Mouse (Mus musculus): ENCODE data around the gene Fam118b. TPM values are rescaled to one million over a fixed set of nuclear protein-coding genes. Genes with fewer than 3 reads are reported as not detected.

The Fam118b gene
- total and polyA plus RNA-seq, 3 experiments, result 12.7 to 27.7 (median 21.3) TPM

DNA sequence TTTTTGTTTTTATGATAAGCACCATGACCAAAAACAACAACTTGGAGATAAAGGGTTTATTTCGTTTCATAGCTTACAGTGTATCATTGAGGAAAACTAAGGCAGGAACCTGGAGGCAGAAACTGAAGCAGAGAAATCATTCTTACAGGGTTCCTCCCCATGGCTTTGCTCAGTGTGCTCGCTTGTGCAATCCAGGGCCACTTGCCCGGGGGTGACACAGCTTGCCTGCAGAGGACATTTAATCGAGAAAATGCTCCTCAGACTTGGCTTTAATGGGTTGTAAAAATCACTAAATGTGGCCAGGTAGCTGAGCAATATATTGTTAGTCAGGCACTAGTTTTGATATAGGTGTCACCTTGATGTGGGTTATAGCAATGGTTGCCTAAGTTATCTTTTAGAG is 10.8 kb upstream of the Fam118b start:
- dilution Hi-C loops (cut with MboI; ENCODE audit: extremely low pct_ligation_motif_present, extremely low pct_unique_long_range_greater_than_20kb, low sequenced_read_pairs), result loop anchor here (25.0 kb wide), 1 partner anchor 259 kb away; no protein-coding TSS in a partner anchor
- no peak for TF ChIP-seq KAT2A (IDR thresholded peaks at IDR 0.05; ENCODE audit: insufficient replicate concordance, low read length)
- no peak for TF ChIP-seq USF1 (IDR thresholded peaks at IDR 0.05; ENCODE audit: low read depth, low read length)
- no peak for TF ChIP-seq MYC (IDR thresholded peaks at IDR 0.05; ENCODE audit: low read depth, low read length)
- TF ChIP-seq E2F4 (IDR thresholded peaks at IDR 0.05; ENCODE audit: insufficient replicate concordance, low read depth, low read length), result no peak
- TF ChIP-seq MEF2A (IDR thresholded peaks at IDR 0.05; ENCODE audit: borderline replicate concordance, low read depth, low read length), result no peak
- TF ChIP-seq POLR2A (IDR thresholded peaks at IDR 0.05; ENCODE audit: low read depth, low read length), result no peak
- no peak for TF ChIP-seq ELF1 (IDR thresholded peaks at IDR 0.05; ENCODE audit: low read depth, low read length)
- TF ChIP-seq ZNF384 (IDR thresholded peaks at IDR 0.05; ENCODE audit: low read depth, low read length), result no peak
- TF ChIP-seq RAD21 (IDR thresholded peaks at IDR 0.05; ENCODE audit: low read depth, low read length), result no peak
- no peak for TF ChIP-seq ZMIZ1 (IDR thresholded peaks at IDR 0.05; ENCODE audit: low read depth, low read length)
- TF ChIP-seq ZC3H11A (IDR thresholded peaks at IDR 0.05; ENCODE audit: low read depth, low read length), result no peak
- no peak for TF ChIP-seq MAX (IDR thresholded peaks at IDR 0.05; ENCODE audit: low read length)
- TF ChIP-seq JUN (IDR thresholded peaks at IDR 0.05; ENCODE audit: insufficient read depth, low read depth, low read length), result no peak
- in situ Hi-C loops (cut with MboI; ENCODE audit: low pct_ligation_motif_present, low pct_unique_long_range_greater_than_20kb, low sequenced_read_pairs), result no loop called here
- Histone ChIP-seq H3K27me3 (replicated peaks) (no peaks in the 10 kb centered on the region), H3K27ac (ENCODE audit: insufficient read depth, low read depth) (no peak overlapping the region), H3K4me3 (replicated peaks in 1 of 3; ENCODE audit: low read depth in 2 of 3, low read length in 2 of 3, poor library complexity in 1 of 3) (no peak overlapping the region), H3K79me2 (replicated peaks; ENCODE audit: control insufficient read depth, extremely low read depth, insufficient read depth, poor library complexity, severe bottlenecking) (no peaks in the 10 kb centered on the region), H3K9ac (ENCODE audit: insufficient read depth, low read depth) (no peak overlapping the region), H3K4me2 (ENCODE audit: insufficient read depth, low read depth, poor library complexity, severe bottlenecking) (no peak overlapping the region), H3K9me3 (replicated peaks; ENCODE audit: low read length) (peaks cover 2% of the 10 kb centered on the region), H3K4me1 (ENCODE audit: control insufficient read depth in 1 of 2, insufficient read depth in 2 of 2) (no peaks in the 10 kb centered on the region), H3K36me3 (replicated peaks in 1 of 2; ENCODE audit: control insufficient read depth in 1 of 2, insufficient read depth in 1 of 2, low read length in 1 of 2) (peaks cover 36 to 75% of the 10 kb centered on the region in 2 experiments)
- no peak for DNase-seq (ENCODE audit: extremely low read depth)

- Histone ChIP-seq H3K4me3 (replicated peaks in 1 of 3; ENCODE audit: low read depth in 2 of 3, low read length in 2 of 3, poor library complexity in 1 of 3) (no peak overlapping the region), H3K9ac (ENCODE audit: insufficient read depth, low read depth) (no peak overlapping the region), H3K27me3 (replicated peaks) (no peaks in the 10 kb centered on the region), H3K79me2 (replicated peaks; ENCODE audit: control insufficient read depth, extremely low read depth, insufficient read depth, poor library complexity, severe bottlenecking) (no peaks in the 10 kb centered on the region), H3K4me1 (ENCODE audit: control insufficient read depth in 1 of 2, insufficient read depth in 2 of 2) (no peaks in the 10 kb centered on the region), H3K4me2 (ENCODE audit: insufficient read depth, low read depth, poor library complexity, severe bottlenecking) (no peak overlapping the region), H3K27ac (ENCODE audit: insufficient read depth, low read depth) (no peak overlapping the region), H3K9me3 (replicated peaks; ENCODE audit: low read length) (peaks cover 2% of the 10 kb centered on the region), H3K36me3 (replicated peaks in 1 of 2; ENCODE audit: control insufficient read depth in 1 of 2, insufficient read depth in 1 of 2, low read length in 1 of 2) (peaks cover 41 to 76% of the 10 kb centered on the region in 2 experiments)
- DNase-seq (ENCODE audit: extremely low read depth), result no peak
- TF ChIP-seq MYC (IDR thresholded peaks at IDR 0.05; ENCODE audit: low read depth, low read length), result no peak
- no peak for TF ChIP-seq NRF1 (IDR thresholded peaks at IDR 0.05; ENCODE audit: low read depth, low read length)
- no peak for TF ChIP-seq BHLHE40 (IDR thresholded peaks at IDR 0.05; ENCODE audit: low read depth, low read length)
- no peak for TF ChIP-seq USF1 (IDR thresholded peaks at IDR 0.05; ENCODE audit: low read depth, low read length)
- TF ChIP-seq USF2 (conservative IDR thresholded peaks at IDR 0.05; ENCODE audit: low read depth, low read length), result no peak
- TF ChIP-seq CHD1 (IDR thresholded peaks at IDR 0.05; ENCODE audit: low read depth, low read length), result no peak
- no peak for TF ChIP-seq MXI1 (IDR thresholded peaks at IDR 0.05; ENCODE audit: low read depth, low read length)
- TF ChIP-seq MEF2A (IDR thresholded peaks at IDR 0.05; ENCODE audit: borderline replicate concordance, low read depth, low read length), result no peak
- TF ChIP-seq TCF12 (IDR thresholded peaks at IDR 0.05; ENCODE audit: low read depth, low read length), result no peak
- TF ChIP-seq PAX5 (IDR thresholded peaks at IDR 0.05; ENCODE audit: low read length), result no peak
- TF ChIP-seq ETS1 (conservative IDR thresholded peaks at IDR 0.05; ENCODE audit: low read depth, low read length), result no peak
- no peak for TF ChIP-seq KAT2A (IDR thresholded peaks at IDR 0.05; ENCODE audit: insufficient replicate concordance, low read length)
- no peak for TF ChIP-seq SMC3 (IDR thresholded peaks at IDR 0.05; ENCODE audit: low read depth, low read length)
- no peak for TF ChIP-seq TBP (conservative IDR thresholded peaks at IDR 0.05; ENCODE audit: low read depth, low read length)
- dilution Hi-C loops (cut with MboI; ENCODE audit: extremely low pct_ligation_motif_present, extremely low pct_unique_long_range_greater_than_20kb, low sequenced_read_pairs), result loop anchor here (25.0 kb wide), 1 partner anchor 259 kb away; no protein-coding TSS in a partner anchor
- in situ Hi-C loops (cut with MboI; ENCODE audit: low pct_ligation_motif_present, low pct_unique_long_range_greater_than_20kb, low sequenced_read_pairs), result no loop called here
Observed at GRCm38 (mm10) chr9:35277855-35278365, 10.3 kb upstream of the Fam118b start.

Data from CH12.LX (cell line).